Mouse (Mus musculus): ENCODE results near the gene Abcc5.
"Not testable (repeated sequence)": the region's sequence is repeated elsewhere in the genome, so short reads cannot be mapped to it uniquely, and the experiment has no call there.

Gene Abcc5

GRCm38 (mm10) chr16:20425855-20426598 is at the start of gene Abcc5:
TSS of gene Abcc5 (minus strand) at chr16:20426394.
- in situ Hi-C loops (cut with MboI, MseI), result no loop called here

GRCm38 (mm10) chr16:20475335-20475734 is 49.1 kb upstream of the Abcc5 start:
- in situ Hi-C loops (cut with MboI, MseI), result loop anchor here in 1 of 2 experiments (10.0 kb wide), 1 partner anchor 161 kb away; no protein-coding TSS in a partner anchor

DNA sequence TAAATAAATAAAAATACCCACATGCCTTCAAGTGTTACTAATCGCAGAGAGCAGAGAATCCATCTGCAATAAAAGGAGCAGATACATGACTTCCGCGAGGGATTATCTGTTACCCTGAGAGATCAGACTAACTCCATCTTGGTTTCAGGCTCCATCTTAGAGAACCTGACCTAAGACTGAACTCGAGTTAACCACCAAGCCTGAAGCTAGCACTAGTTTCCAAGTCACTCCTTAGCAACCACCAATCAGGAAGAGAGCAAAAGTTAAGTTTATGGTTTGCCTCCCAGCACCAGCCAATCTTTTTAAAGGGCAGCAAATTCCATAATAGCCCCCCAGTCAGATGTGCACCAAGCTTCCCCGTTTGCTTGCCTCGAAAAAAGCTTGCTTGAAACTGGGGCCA is 48.6 kb upstream of the Abcc5 start:
- in situ Hi-C loops (cut with MboI, MseI), result loop anchor here in 1 of 2 experiments (10.0 to 25.0 kb wide), 2 partner anchors 160 to 512 kb away; no protein-coding TSS in a partner anchor

GRCm38 (mm10) chr16:20474211-20474610 is 48.0 kb upstream of the Abcc5 start:
- in situ Hi-C loops (cut with MboI, MseI), result loop anchor here in 1 of 2 experiments (10.0 to 25.0 kb wide), 2 partner anchors 159 to 512 kb away; no protein-coding TSS in a partner anchor

DNA sequence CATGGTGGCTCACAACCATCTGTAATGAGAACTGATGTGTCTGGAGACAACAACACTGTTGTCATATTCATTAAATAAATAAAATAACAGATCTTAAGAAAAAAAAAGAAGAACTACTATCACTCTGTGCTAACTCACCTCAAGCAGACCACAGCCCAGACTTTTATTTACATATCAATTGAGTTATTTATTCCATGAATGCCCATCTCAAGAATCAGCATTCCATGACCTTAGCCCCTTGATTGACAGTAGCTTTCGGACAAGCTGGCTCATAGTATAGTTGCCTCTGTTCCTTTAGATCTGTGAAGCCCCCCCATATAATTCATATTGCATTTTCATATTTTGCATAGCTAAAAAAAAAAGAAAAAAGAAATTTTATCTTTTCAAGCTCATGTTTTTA is 47.6 kb upstream of the Abcc5 start:
- in situ Hi-C loops (cut with MboI, MseI), result loop anchor here in 1 of 2 experiments (10.0 to 25.0 kb wide), 2 partner anchors 159 to 511 kb away; no protein-coding TSS in a partner anchor

DNA sequence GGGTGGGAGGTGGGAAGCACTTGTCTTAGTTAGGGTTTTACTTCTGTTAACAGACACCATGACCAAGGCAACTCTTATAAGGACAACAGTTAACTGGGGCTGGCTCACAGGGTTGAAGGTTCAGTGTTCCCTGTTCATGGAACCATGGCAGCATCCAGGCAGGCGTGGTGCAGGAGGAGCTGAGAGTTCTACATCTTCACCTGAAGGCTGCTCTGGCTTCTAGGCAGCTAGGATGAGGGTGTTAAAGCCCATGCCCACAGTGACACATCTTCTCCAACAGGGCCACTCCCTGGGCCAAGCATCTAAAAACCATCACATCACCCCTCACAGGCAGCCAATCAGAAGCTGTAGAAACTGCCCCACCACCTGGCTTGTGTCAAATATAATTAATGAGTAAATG is 45.5 kb upstream of the Abcc5 start:
- in situ Hi-C loops (cut with MboI, MseI), result loop anchor here in 1 of 2 experiments (10.0 to 25.0 kb wide), 2 partner anchors 157 to 509 kb away; no protein-coding TSS in a partner anchor

DNA sequence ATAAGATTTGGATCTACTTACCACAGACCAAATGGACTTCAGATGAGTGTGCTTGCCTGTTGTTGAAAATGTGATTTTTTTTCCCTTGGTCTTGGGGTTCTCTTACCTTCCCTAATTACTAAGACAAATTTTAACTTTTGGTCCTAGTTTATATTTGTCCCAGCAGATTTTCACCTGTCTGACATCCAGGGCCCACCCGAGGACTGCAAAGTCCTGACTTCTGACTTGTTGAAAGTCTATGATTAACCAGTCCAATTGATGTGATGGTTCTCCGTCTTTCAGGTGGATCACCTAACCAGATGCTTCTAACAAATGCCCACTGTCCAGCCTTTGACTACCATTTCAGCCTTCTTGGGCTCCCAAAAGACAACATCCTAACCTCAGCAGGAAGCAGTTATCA is 44.8 kb upstream of the Abcc5 start:
- in situ Hi-C loops (cut with MboI, MseI), result loop anchor here in 1 of 2 experiments (10.0 to 25.0 kb wide), 2 partner anchors 156 to 509 kb away; no protein-coding TSS in a partner anchor

DNA sequence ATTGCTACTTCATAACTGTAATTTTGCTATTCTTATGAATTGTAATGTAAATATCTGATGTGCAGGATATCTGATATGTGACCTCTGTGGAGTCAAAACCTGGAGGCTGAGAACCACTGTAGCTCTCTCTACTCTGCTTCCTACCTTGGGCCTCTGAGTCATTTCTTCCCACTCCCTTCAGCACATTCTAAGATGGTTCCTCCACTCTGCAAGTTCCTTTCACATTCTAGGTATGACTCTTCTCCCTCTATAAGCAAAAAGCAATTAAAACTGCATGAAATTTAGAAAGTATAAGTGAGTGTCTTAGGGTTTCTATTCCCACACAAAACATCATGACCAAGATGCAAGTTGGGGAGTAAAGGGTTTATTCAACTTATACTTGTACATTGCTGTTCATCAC is 38.5 kb upstream of the Abcc5 start:
- in situ Hi-C loops (cut with MboI, MseI), result loop anchor here in 1 of 2 experiments (25.0 kb wide), 1 partner anchor 502 kb away; no protein-coding TSS in a partner anchor

DNA sequence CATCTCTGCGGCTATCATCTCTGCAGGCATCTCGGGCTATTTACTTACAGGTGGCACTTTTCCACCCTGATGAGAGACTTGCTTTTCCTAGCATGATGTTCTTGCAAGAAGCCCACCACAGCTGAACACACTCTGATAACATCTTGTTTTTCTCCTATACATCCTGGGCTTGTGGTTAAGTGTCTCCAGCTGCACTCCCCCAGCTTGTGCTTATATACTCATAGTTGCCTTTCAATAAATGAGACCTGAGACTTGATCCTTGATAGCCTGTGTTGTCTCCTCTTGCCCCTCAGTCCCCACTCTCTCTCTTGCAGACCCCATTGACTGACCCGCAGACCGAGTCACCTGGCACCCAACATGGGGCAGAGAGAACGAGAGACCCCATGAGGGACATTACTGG is 32.5 kb upstream of the Abcc5 start:
- in situ Hi-C loops (cut with MboI, MseI), result loop anchor here in 1 of 2 experiments (25.0 kb wide), 1 partner anchor 496 kb away; no protein-coding TSS in a partner anchor

DNA sequence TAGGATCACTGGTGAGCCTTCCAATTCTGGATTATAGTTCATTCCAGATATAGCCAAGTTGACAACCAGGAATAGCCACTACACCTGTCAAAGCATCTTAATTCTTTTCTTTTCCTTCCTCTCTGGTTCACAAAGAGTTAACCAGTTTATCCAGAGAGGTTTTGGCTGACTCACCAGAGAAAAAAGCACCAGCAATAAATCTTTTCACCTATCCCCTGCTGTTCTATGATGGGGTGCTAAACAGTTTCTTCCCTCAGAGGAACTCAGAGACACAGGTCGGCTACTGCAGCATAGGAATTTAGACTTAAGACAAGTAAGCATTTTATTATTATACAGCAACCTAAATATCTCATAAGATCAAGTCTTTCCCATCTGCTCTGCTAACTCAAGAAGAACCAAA is 29.9 kb upstream of the Abcc5 start:
- in situ Hi-C loops (cut with MboI, MseI), result loop anchor here in 1 of 2 experiments (25.0 kb wide), 1 partner anchor 494 kb away; no protein-coding TSS in a partner anchor

GRCm38 (mm10) chr16:20454155-20454654 is 28.0 kb upstream of the Abcc5 start:
- in situ Hi-C loops (cut with MboI, MseI), result loop anchor here in 1 of 2 experiments (25.0 kb wide), 1 partner anchor 492 kb away; no protein-coding TSS in a partner anchor

- in situ Hi-C loops (cut with MboI, MseI), result loop anchor here in 1 of 2 experiments (25.0 kb wide), 1 partner anchor 489 kb away; no protein-coding TSS in a partner anchor
Measured at GRCm38 (mm10) chr16:20451774-20452173, 25.6 kb upstream of the Abcc5 start.

- in situ Hi-C loops (cut with MboI, MseI), result no loop called here
Measured at GRCm38 (mm10) chr16:20445871-20446270, 19.7 kb upstream of the Abcc5 start.

DNA sequence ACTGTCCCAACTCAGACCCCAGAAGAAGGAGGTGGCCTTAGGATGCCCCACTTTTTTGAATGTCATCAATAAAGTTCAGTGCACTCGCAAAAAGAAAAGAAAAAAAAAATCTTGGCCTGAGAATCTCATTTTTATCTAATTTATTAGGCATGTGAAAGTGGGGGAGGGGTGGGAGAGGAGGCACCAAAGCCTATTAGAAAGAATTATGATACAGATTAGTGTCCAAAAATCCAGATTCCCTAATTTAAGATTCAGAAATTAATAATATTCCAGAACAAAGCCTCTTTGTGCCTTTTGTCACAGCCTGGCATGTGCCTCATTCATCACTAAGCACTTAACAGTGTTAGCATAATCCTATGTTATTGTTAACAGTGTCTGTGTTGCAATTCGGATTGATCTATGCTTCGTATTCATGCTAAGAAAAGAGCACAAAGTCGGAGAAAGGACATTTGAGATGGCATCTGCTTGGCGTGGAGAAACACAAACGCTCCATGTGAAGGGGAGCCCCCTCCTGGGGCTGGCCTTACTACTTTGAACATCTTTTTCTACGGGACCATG is 18.7 kb upstream of the Abcc5 start:
- in situ Hi-C loops (cut with MboI, MseI), result no loop called here

- in situ Hi-C loops (cut with MboI, MseI), result no loop called here
Measured at GRCm38 (mm10) chr16:20442871-20443270, 16.7 kb upstream of the Abcc5 start.

DNA sequence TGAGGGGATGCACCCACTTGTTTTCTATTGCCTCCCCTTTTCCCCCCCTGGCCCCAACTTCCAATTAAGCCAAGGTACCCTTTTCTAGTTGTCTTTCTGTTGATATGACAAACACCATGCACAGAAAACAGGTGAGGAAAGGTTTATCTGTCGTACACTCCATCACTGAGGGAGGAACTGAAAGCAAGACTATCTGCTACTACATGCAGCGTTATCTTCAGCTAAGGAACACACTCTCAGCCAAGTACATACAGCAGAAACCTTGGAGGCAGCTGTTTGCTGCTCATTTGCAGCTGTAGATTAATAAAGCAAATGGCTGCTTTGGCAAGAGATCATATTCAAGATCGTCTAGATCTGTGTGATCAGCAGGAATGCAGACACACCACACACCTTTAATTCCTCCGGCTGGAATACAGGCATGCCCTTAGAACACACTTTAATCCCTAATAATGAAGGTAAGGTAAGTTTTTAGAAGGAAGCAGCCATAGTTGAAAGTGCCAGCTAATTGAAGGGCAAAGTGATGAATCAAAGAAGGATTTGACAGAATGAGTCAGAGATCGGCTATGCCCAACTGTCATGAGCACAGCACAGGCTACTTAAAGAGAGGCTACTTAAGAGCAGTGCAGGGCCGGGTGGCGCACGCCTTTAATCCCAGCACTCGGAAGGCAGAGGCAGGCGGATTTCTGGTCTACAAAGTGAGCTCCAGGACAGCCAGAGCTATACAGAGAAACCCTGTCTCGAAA is 12.7 kb upstream of the Abcc5 start:
- in situ Hi-C loops (cut with MboI, MseI), result no loop called here

DNA sequence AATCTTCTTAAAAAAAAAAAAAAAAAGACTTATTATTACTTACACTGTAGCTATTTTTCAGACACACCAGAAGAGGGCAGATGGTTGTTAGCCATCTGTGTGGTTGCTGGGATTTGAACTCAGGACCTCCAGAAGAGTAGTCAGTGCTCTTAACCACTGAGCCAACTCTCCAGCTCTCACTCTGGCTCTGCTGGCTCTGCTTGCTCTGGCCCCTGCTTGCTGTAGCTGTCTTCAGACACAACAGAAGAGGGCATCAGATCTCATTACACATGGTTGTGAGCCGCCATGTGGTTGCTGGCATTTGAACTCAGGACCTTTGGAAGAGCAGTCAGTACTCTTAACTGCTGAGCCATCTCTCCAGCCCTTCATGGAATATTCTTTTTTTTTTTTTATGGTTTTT is 11.9 kb upstream of the Abcc5 start:
- in situ Hi-C loops (cut with MboI, MseI), result not testable (repeated sequence)

DNA sequence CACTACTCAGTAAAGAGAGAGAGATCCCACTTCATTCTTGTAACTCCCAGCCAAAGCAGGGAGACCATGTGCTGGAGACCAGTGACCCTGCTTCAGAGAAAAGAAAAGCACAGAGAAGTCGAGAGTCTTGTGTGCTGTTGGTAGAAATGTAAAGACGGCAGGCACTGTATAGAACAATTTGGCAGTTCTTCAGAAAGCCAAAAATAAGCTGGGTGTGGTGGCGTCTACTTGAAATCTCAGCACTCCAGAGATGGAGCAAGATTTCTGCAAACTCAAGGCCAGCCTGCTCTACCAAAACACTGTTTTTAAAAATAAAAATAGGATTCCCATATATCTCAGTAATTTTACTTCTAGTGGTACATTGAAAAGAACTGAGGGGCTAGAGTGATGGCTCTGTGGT is 10.1 kb upstream of the Abcc5 start:
- in situ Hi-C loops (cut with MboI, MseI), result no loop called here

GRCm38 (mm10) chr16:20429328-20429727 is 3.1 kb upstream of the Abcc5 start:
- in situ Hi-C loops (cut with MboI, MseI), result no loop called here

GRCm38 (mm10) chr16:20427566-20427965 is 1.4 kb upstream of the Abcc5 start:
- in situ Hi-C loops (cut with MboI, MseI), result no loop called here
